8 mouse cellular contexts compared by ENCODE assay signal in genomic region chr1:72243656-72244316, GRCm38 (mm10). TPM values are rescaled to one million over a fixed set of nuclear protein-coding genes. Genes with fewer than 3 reads are reported as not detected.
A peak's percentile ranks its signal among the peaks of the same experiment; 100 is the strongest.
DNase-seq lines count a peak whose midpoint lies in the region; ATAC-seq and TF ChIP-seq lines count a peak whose summit lies in the region.

No protein-coding gene starts in this region.

- in situ Hi-C loops in Patski (cut with MboI; ENCODE audit: low pct_unique_long_range_greater_than_20kb): loop anchor here (10.0 kb wide), 1 partner anchor 591 kb away; no protein-coding TSS in a partner anchor

- H3K27me3 ChIP-seq in Patski: no peaks in the 10 kb centered on the region
- no peaks in the 10 kb centered on the region for H3K27me3 ChIP-seq in hindbrain, embryonic 15.5 days

- no peaks in the 10 kb centered on the region for H3K4me1 ChIP-seq in hindbrain, embryonic 15.5 days (replicated peaks)

- POLR2A ChIA-PET in Patski (lab: Charles Lee): interaction anchor here (1.9 to 2.5 kb wide), 2 partner anchors 11 to 17 kb away, joined by 5 to 20 read pairs; no protein-coding TSS in a partner anchor

- no peak for TF ChIP-seq CTCF in Patski (IDR thresholded peaks at IDR 0.05)

- peak; percentile 96 for ATAC-seq in Patski
- ATAC-seq in hindbrain, embryonic 15.5 days (ENCODE audit: low FRiP score, low read depth): peak; percentile 96

- peak overlapping the region; percentile 56 for H3K4me2 ChIP-seq in hindbrain, embryonic 15.5 days

- no peaks in the 10 kb centered on the region for H3K36me3 ChIP-seq in hindbrain, embryonic 15.5 days

- DNase-seq in Patski (ENCODE audit: low read depth, low spot score): no peak
- DNase-seq in cerebellum, postnatal 14 days: peak; percentile 98
- peak; percentile 91 to 92 for DNase-seq in frontal cortex, postnatal 25 days (ENCODE audit: low spot score in 2 of 2)
- DNase-seq in left cerebral cortex, adult 11 months (ENCODE audit: low spot score): peak; percentile 95
- DNase-seq in lung, postnatal 4 days: peak; percentile 96 to 97
- DNase-seq in retina, postnatal 7 days (ENCODE audit: low read depth, low spot score): peak; percentile 95
- DNase-seq in urinary bladder, adult 2 months (ENCODE audit: low spot score): peak; percentile 91

- peak overlapping the region; percentile 49 for H3K4me3 ChIP-seq in hindbrain, embryonic 15.5 days

- WGBS in hindbrain, embryonic 15.5 days: under 1% methylated on average over 47 of the region's 47 CpGs

- CTCF ChIA-PET in Patski (lab: Charles Lee): interaction anchor here (1.2 kb wide), 1 partner anchor 16 kb away, joined by 3 read pairs; no protein-coding TSS in a partner anchor

- no peaks in the 10 kb centered on the region for H3K9me3 ChIP-seq in hindbrain, embryonic 15.5 days

- peak overlapping the region; percentile 98 for H3K27ac ChIP-seq in hindbrain, embryonic 15.5 days (replicated peaks)

- H3K9ac ChIP-seq in hindbrain, embryonic 15.5 days: peak overlapping the region; percentile 76

RNA-seq across cellular contexts. Expression of gene Mreg, which starts 31.7 kb away (rescaled TPM):
- 0.74 TPM for polyA plus RNA-seq in Patski (2021)
- polyA plus RNA-seq in hindbrain, embryonic 15.5 days (2015; fragmentation: Nextera tagmentation; extraction: Ambion mirVana): 2.7 and 3.1 TPM in 2 replicates
- polyA plus RNA-seq in urinary bladder, adult 2 months (2012; rRNA removed): 23.3 and 30.0 TPM in 2 replicates

RNA-seq across cellular contexts. Expression of gene Pecr, which starts 40.3 kb away (rescaled TPM):
- 27.2 TPM for polyA plus RNA-seq in Patski (2021)
- polyA plus RNA-seq in hindbrain, embryonic 15.5 days (2015; fragmentation: Nextera tagmentation; extraction: Ambion mirVana): 8.6 and 9.5 TPM in 2 replicates
- 15.3 and 16.5 TPM in 2 replicates for polyA plus RNA-seq in urinary bladder, adult 2 months (2012; rRNA removed)

RNA-seq across cellular contexts. Expression of gene Tmem169, which starts 40.4 kb away (rescaled TPM):
- 1.4 TPM for polyA plus RNA-seq in Patski (2021)
- 34.7 and 35.8 TPM in 2 replicates for polyA plus RNA-seq in hindbrain, embryonic 15.5 days (2015; fragmentation: Nextera tagmentation; extraction: Ambion mirVana)
- 0.15 and 0.21 TPM in 2 replicates for polyA plus RNA-seq in urinary bladder, adult 2 months (2012; rRNA removed)

Comparison
In these comparisons a context has a peak if more than half of its experiments do, and no peak if none do; other contexts are left out.
1. RNA of gene Tmem169, which starts 40.4 kb away (polyA plus RNA-seq): 34.7 to 35.8 TPM in hindbrain, embryonic 15.5 days; 1.4 TPM in Patski (single experiment) and 0.15 to 0.21 TPM in urinary bladder, adult 2 months; every median in the first group is over 10 times any median in the second.